Mouse (Mus musculus) adrenal gland, postnatal 25 days (tissue): ENCODE measurements around the gene Gmds. TPM values are rescaled to one million over a fixed set of nuclear protein-coding genes. Genes with fewer than 3 reads are reported as not detected.
A peak's percentile ranks its signal among the peaks of the same experiment; 100 is the strongest.

Experiments used
- DNase-seq: peaks from one replicate; pipeline ENCODE4 v3.0.0; 2021; ENCODE audit warnings: mixed read lengths
- total RNA-seq: library from RNA; stranded (reverse); gene quantifications from 2 replicates; pipeline ENCODE4 v1.2.3, GENCODE M21; 2021

Gene Gmds
- total RNA-seq, 1 experiment from 2014 or later = 4.9 TPM

DNA sequence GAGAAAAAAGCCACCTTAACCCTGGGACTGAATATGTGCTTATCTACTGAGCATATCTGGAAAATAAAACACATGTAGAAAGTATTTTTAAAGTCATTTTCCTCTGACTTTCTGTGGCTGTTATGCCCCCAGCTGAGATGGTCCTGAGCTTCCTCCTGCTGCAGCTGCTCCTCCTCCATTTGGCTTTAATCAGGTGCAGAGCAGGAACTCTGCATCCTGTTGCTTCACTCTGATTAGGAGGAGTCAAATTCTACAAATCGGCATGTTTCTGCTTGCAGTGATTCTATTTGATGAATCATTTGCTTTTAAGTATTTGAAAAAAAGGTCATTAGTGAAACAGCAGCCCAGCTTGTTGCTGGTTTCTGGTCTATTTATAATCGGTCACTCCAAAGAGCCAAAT lies 177.0 kb downstream of the Gmds start:
- no peak for DNase-seq

GRCm38 (mm10) chr13:32158240-32158639 lies 180.3 kb downstream of the Gmds start:
- no peak for DNase-seq

GRCm38 (mm10) chr13:32145916-32146315 lies 192.6 kb downstream of the Gmds start:
- DNase-seq = no peak

DNA sequence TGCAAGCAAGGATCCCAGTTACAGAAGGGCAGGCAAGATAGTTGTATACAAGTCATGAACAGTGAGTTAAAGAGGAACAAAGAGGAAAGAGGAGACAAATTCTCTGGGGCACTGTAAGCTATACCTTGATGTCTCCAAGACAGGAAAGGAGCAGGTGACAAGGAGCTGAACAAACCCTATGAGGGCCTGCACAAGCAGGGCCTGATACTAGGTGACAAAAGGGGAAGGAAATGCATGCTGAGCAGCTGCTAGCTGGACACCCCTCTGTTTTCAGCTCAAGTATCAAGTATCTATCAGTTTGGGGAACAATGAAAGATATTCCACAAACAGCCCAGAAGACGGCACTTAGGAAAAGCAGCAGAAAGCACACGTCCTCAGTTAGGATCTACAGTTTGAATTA lies 193.4 kb downstream of the Gmds start:
- DNase-seq = no peak

- no peak for DNase-seq
Measured at GRCm38 (mm10) chr13:32143651-32144050, 194.9 kb downstream of the Gmds start.

GRCm38 (mm10) chr13:32134663-32135273 lies 203.8 kb downstream of the Gmds start:
- DNase-seq = no peak

GRCm38 (mm10) chr13:32129970-32130369 lies 208.6 kb downstream of the Gmds start:
- DNase-seq = no peak

DNA sequence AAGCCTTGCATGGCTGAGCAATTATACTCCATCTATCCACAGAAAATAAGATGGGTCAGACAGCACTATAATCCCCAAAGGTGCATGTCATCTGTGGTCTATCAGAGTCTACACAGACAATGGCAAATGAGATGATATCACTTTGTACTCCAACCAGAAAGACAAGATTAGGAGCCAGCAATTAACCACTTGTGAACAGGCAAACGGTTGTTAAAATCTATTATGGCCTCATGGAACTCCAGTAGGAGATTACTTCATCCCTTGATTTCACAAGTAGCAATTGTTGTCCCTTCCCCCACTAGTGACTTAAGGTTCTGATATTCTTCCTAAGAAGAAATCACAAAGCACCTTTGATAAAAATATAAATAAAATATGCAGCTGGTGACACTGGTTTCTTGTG lies 220.2 kb downstream of the Gmds start:
- no peak for DNase-seq

GRCm38 (mm10) chr13:32115468-32115867 lies 223.1 kb downstream of the Gmds start:
- DNase-seq = no peak

- DNase-seq = no peak
Measured at GRCm38 (mm10) chr13:32113875-32114274, 224.7 kb downstream of the Gmds start.

GRCm38 (mm10) chr13:32088303-32088977 lies 250.1 kb downstream of the Gmds start:
- no peak for DNase-seq

DNA sequence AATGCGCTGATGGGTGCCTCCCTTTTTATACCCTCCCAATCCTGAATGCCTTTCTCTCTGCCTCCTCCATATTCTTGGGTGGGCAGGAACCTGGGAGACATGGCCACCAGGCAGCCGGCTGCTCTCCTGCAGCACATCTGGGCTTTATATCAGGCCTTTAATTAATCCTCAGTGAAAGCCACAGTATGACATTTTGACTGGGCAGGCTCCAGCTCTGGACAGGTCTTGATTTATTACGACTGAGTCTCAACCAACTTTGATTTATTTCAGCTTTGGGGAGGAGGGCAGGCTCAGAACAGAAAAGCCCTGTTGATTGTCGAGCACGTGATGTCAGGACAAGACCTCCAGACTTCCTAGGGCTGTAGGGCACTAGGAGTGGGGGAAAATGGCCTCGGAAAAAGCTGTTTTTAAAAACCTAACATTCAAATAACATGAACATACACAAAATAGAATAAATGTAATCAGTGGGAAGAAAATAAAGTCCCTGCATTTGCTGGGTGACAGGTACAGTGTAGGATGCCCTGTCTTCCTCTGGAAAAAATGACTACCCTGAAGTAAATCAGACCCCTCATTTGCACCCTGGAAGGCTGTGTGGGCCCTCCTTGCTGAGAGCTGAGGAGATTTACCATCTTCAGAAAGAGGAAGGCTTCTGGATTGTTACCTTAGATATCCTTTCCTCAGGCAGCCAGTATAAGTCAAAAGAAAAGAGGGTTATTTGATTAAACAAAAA lies 257.9 kb downstream of the Gmds start:
- peak; percentile 1 for DNase-seq

GRCm38 (mm10) chr13:32073630-32074029 lies 264.9 kb downstream of the Gmds start:
- DNase-seq = no peak

DNA sequence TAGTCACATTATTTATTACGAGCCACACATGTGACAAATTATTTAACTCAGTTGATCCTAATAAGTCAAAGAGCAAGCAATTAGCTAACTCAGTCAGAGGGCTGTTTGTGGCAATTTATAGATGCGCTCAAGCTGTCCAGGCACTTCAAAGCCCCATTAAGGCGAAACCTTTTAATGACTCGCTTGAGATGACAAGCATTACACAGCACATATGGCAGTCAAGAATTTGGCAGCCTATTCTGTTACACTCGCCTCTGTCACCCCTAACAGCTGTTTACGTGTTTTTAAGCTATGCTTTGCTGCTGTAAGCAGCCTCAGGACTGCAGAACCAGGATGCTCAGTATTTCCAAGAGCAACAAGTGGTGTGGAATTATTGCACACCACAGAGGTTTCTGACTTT lies 283.2 kb downstream of the Gmds start:
- DNase-seq = no peak

- DNase-seq = no peak
Measured at GRCm38 (mm10) chr13:32053587-32053986, 285.0 kb downstream of the Gmds start.

- DNase-seq = no peak
Measured at GRCm38 (mm10) chr13:32047980-32048959, 290.3 kb downstream of the Gmds start.

DNA sequence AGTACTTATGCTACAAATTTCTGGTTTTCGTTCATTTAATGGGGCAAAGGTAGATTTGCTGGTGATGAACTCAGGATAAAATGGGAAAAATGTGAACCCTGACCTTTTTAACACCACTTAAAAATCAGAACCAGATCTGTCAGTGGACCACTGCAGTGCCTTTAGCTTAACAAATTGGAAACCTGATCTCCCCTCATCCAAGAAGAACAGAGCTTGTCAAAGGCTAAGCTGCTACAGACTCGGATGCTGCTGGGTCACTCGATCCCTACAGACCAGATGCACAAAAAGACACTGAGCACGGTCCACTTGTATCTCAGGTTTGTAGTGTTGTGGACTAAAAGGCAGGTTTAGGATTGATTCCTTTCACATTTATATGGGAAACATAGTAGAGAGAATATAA lies 291.6 kb downstream of the Gmds start:
- no peak for DNase-seq

- no peak for DNase-seq
Measured at GRCm38 (mm10) chr13:32042748-32043147, 295.8 kb downstream of the Gmds start.

- no peak for DNase-seq
Measured at GRCm38 (mm10) chr13:32040822-32041221, 297.7 kb downstream of the Gmds start.

DNA sequence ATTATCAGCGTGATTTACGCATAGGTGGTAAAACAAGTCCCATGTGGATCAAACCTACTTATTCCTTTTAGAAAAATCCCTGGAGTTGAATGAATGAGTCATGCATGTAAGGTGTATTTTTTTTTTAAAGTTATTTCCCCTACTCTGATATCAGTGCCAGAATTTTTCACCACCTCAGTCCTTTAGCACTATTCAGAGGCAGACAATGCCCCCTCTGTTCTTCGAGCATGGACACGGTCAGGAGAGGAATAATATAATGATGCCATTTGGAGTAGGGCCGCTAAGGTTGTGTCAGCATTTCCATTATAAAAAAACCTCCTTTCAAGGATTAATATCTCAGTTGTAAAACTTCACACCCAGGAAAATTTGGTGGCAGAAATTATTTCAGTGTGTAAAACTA lies 301.6 kb downstream of the Gmds start:
- DNase-seq = no peak

DNA sequence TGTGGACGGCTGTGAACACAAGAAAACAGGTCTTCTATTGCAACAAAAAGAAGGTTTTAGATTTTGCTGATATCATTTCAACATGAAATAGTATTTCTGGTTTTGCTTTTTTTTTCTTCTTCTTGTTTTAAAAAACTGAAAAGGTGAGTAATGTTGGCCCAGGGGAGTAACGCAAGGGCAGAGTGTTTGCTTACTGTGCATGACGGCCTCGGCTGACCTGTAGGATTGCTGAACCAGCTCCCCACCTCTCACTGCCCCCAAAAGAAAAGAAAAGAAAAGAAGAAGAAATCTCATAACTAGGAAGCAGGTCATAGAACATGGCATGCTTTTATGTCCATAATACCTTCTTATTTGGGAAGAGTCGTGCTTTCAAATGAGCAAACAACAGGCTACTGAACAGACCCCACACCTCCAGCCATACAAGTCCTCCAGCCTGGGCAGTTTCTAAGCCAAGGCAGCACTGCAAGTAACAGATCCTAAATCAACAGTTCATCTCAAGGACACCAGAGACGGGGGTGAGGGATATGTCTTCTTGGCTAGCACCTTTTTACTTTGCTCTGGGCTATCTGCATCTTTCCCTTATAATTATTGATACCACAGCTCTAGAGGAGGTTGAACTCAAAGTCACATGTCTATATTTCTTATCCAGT lies 303.6 kb downstream of the Gmds start:
- DNase-seq = no peak

GRCm38 (mm10) chr13:32034139-32034538 lies 304.4 kb downstream of the Gmds start:
- no peak for DNase-seq
